Mouse (Mus musculus) heart, adult 2 months (tissue): Measurements from ENCODE around the gene Fgd1.

Source experiments
- CTCF ChIP-seq: fragments of 200-600 bp; IDR thresholded peaks from 2 replicates; pipeline ENCODE4 v1.8.1; 2022; ENCODE audit warnings: antibody characterized with exemption, mild to moderate bottlenecking, moderate library complexity
- POLR2A ChIP-seq: fragments of 200-500 bp; IDR thresholded peaks from 2 replicates; pipeline ENCODE4 v1.6.1; 2011; ENCODE audit warnings: mild to moderate bottlenecking, low read depth, low read length, control low read depth; ENCODE audit not compliant: insufficient read depth

- peak; percentile 89 for TF ChIP-seq CTCF
- TF ChIP-seq POLR2A, result peak; percentile 85
Measured at GRCm38 (mm10) chrX:151016938-151017877, 28.7 kb upstream of the Fgd1 start, which contains the start of gene Gnl3l.
